Mouse (Mus musculus) splenic B cell, adult 2 months (primary cell): ENCODE results near the gene Gm21992.
A peak's percentile ranks its signal among the peaks of the same experiment; 100 is the strongest.
"Not testable (repeated sequence)": the region's sequence is repeated elsewhere in the genome, so short reads cannot be mapped to it uniquely, and the experiment has no call there.

Experiments used
- DNase-seq: peaks from one replicate; pipeline ENCODE4 v3.0.0-alpha.2; 2011; ENCODE audit warnings: low read depth, low spot score
- H3K27me3 ChIP-seq: 2 replicates; pipeline ENCODE4 v1.6.1; 2012; ENCODE audit warnings: mild to moderate bottlenecking, low read length, moderate library complexity, mixed read lengths; ENCODE audit not compliant: control insufficient read depth, poor library complexity, insufficient read depth, severe bottlenecking
- H3K36me3 ChIP-seq: 2 replicates; pipeline ENCODE4 v1.6.1; 2012; ENCODE audit warnings: mild to moderate bottlenecking, low read length, moderate library complexity, mixed read lengths; ENCODE audit not compliant: control insufficient read depth, poor library complexity, insufficient read depth, severe bottlenecking

The Gm21992 gene

GRCm38 (mm10) chr19:4795929-4796328, 15.5 kb downstream of the Gm21992 start:
- DNase-seq = no peak

GRCm38 (mm10) chr19:4793831-4794422, 17.5 kb downstream of the Gm21992 start, which contains the start of gene Rbm4:
TSS of gene Rbm4 (minus strand) at chr19:4793901.
- peak; percentile 99 for DNase-seq
- peaks cover 8% of the 10 kb centered on the region for H3K36me3 ChIP-seq
- no peaks in the 10 kb centered on the region for H3K27me3 ChIP-seq

More at GRCm38 (mm10) chr19:4795929-4796328, 15.5 kb downstream of the Gm21992 start:
- Histone ChIP-seq H3K27me3 (no peaks in the 10 kb centered on the region), H3K36me3 (peaks cover 9% of the 10 kb centered on the region)

GRCm38 (mm10) chr19:4793281-4793830, 18.1 kb downstream of the Gm21992 start:
- no peaks in the 10 kb centered on the region for H3K27me3 ChIP-seq
- no peak for DNase-seq
- peaks cover 7% of the 10 kb centered on the region for H3K36me3 ChIP-seq

GRCm38 (mm10) chr19:4786313-4786712, 25.1 kb downstream of the Gm21992 start:
- no peaks in the 10 kb centered on the region for H3K27me3 ChIP-seq
- DNase-seq = no peak
- peaks cover 25% of the 10 kb centered on the region for H3K36me3 ChIP-seq

GRCm38 (mm10) chr19:4785206-4785605, 26.2 kb downstream of the Gm21992 start:
- DNase-seq = no peak
- Histone ChIP-seq H3K36me3 (peaks cover 22% of the 10 kb centered on the region), H3K27me3 (no peaks in the 10 kb centered on the region)

GRCm38 (mm10) chr19:4782891-4783290, 28.5 kb downstream of the Gm21992 start:
- DNase-seq = no peak
- H3K36me3 ChIP-seq = peaks cover 18% of the 10 kb centered on the region
- no peaks in the 10 kb centered on the region for H3K27me3 ChIP-seq

GRCm38 (mm10) chr19:4772785-4773184, 38.6 kb downstream of the Gm21992 start:
- H3K36me3 ChIP-seq = peaks cover 13% of the 10 kb centered on the region
- DNase-seq = no peak
- H3K27me3 ChIP-seq = no peaks in the 10 kb centered on the region

GRCm38 (mm10) chr19:4767507-4768148, 43.8 kb downstream of the Gm21992 start:
- Histone ChIP-seq H3K36me3 (peaks cover 11% of the 10 kb centered on the region), H3K27me3 (no peaks in the 10 kb centered on the region)
- no peak for DNase-seq

- Histone ChIP-seq H3K36me3 (0 out of 2 replicates have a peak, but pooled peaks cover 2% of the 10 kb centered on the region), H3K27me3 (no peaks in the 10 kb centered on the region)
- DNase-seq = peak; percentile 27
Measured at GRCm38 (mm10) chr19:4762876-4763275, 48.5 kb downstream of the Gm21992 start.

GRCm38 (mm10) chr19:4760544-4760943, 50.9 kb downstream of the Gm21992 start:
- DNase-seq, H3K27me3 ChIP-seq, H3K36me3 ChIP-seq: not testable (repeated sequence)

GRCm38 (mm10) chr19:4756921-4757320, 54.5 kb downstream of the Gm21992 start:
- no peak for DNase-seq
- H3K36me3 ChIP-seq = no peaks in the 10 kb centered on the region
- no peaks in the 10 kb centered on the region for H3K27me3 ChIP-seq

GRCm38 (mm10) chr19:4756193-4756911, 55.1 kb downstream of the Gm21992 start, which contains the start of gene Rbm4b:
TSS of gene Rbm4b (plus strand) at chr19:4756497.
- Histone ChIP-seq H3K36me3 (no peaks in the 10 kb centered on the region), H3K27me3 (no peaks in the 10 kb centered on the region)
- DNase-seq = peak; percentile 98

GRCm38 (mm10) chr19:4755565-4756192, 55.7 kb downstream of the Gm21992 start:
- peak; percentile 92 for DNase-seq
- no peaks in the 10 kb centered on the region for H3K36me3 ChIP-seq
- no peaks in the 10 kb centered on the region for H3K27me3 ChIP-seq

- Histone ChIP-seq H3K27me3 (no peaks in the 10 kb centered on the region), H3K36me3 (no peaks in the 10 kb centered on the region)
- no peak for DNase-seq
Measured at GRCm38 (mm10) chr19:4749975-4750374, 61.4 kb downstream of the Gm21992 start.
